Mouse (Mus musculus) liver, adult 2 months (tissue): ENCODE measurements around the gene Gpr35.

Experiments used
- CTCF ChIP-seq: fragments of 200-500 bp; IDR thresholded peaks from 2 replicates; pipeline ENCODE4 v1.5.1; 2011; ENCODE audit warnings: low read depth, low read length, control low read depth
- POLR2A ChIP-seq: fragments of 200-500 bp; IDR thresholded peaks from 2 replicates; pipeline ENCODE4 v1.6.1; 2011; ENCODE audit warnings: low read length, control low read depth; ENCODE audit not compliant: insufficient read depth; ENCODE audit errors: extremely low read depth

GRCm38 (mm10) chr1:92981056-92981845 lies 30.6 kb downstream of the Gpr35 start:
- TF ChIP-seq CTCF (no peak), POLR2A (no peak)
